Mouse (Mus musculus) telencephalon, adult 2 months (tissue): Measurements from ENCODE around the gene Hdac7.

Source experiments
- DNase-seq: peaks from one replicate; pipeline ENCODE4 v3.0.0-alpha.2; 2011; ENCODE audit warnings: low read depth, low spot score

Hdac7 gene

GRCm38 (mm10) chr15:97746748-97747147, 97.6 kb downstream of the Hdac7 start:
- DNase-seq: no peak

GRCm38 (mm10) chr15:97746278-97746677, 98.0 kb downstream of the Hdac7 start:
- no peak for DNase-seq

- DNase-seq: no peak
Observed at GRCm38 (mm10) chr15:97745331-97745730, 99.0 kb downstream of the Hdac7 start.

- no peak for DNase-seq
Observed at GRCm38 (mm10) chr15:97744930-97745329, 99.4 kb downstream of the Hdac7 start.

GRCm38 (mm10) chr15:97743961-97744525, 100.3 kb downstream of the Hdac7 start:
- DNase-seq: no peak

- no peak for DNase-seq
Observed at GRCm38 (mm10) chr15:97743210-97743609, 101.1 kb downstream of the Hdac7 start.
